Mouse (Mus musculus): ENCODE data around the gene Greb1.

Greb1 gene

DNA sequence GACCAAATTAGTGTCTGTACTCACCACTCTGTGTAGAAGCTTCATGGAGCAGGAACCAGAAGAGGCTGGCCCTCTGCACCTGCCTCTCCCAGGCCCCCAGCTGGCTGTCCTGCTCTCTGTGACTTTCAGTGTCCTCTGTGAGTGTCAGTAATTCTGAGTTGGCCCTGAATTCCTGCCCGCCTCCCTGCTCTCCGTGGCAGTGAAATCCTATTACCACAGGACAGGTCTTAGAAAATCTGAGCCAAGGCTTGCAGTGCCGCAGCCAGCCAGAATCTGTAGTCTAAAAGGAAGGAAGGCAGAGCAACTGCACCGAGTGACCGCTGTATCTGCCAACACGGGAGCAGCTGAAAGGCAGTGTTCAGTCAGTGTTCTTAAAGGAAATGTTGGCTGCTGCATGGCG is 20.1 kb upstream of the Greb1 start:
- no peaks in the 10 kb centered on the region for H3K27me3 ChIP-seq (ENCODE audit: control insufficient read depth, insufficient read depth, low read length, poor library complexity, severe bottlenecking)
- H3K36me3 ChIP-seq (ENCODE audit: control insufficient read depth, insufficient read depth, low read length, poor library complexity, severe bottlenecking): peaks cover 4% of the 10 kb centered on the region
- DNase-seq (ENCODE audit: low read depth, low spot score): no peak

DNA sequence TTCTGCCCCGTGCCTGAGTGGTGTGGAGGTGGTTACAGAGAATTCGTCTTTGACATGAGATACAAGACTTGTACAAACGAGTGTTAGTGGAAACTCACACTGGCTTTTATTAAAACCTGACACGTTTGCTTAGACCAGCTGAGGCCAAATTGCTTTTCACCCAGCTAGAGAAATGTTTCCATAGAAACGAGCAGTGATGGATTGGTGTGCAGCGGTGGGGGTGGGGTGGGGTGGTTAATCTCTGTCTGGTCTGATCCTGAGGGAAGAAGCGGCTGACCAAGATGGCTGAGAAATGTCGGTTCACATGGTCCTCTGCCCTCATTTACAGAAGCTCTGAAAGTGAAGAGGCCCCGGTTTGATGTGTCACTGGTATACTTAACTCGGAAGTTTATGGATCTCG is 17.8 kb upstream of the Greb1 start:
- no peak for DNase-seq (ENCODE audit: low read depth, low spot score)
- H3K27me3 ChIP-seq (ENCODE audit: control insufficient read depth, insufficient read depth, low read length, poor library complexity, severe bottlenecking): no peaks in the 10 kb centered on the region
- peaks cover 4% of the 10 kb centered on the region for H3K36me3 ChIP-seq (ENCODE audit: control insufficient read depth, insufficient read depth, low read length, poor library complexity, severe bottlenecking)

DNA sequence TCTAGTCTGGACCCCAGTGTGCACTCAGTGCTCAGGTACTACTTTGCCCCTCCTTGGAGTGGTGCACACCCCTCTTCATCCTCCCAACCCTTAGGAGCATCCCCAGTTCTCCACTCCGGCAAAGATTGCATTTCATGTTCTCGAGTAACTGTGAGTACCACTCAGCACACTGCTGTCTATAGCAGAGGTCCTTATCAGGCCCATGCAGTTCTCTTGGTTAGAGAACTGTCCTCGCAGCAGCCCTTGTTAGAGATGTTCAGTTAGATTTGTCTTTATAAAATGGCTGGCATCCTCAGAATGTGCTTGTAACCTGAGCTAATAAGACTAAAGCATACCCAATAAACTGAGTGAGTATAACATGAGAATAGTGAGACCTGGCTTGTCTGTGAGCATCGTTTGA is 16.5 kb upstream of the Greb1 start:
- Histone ChIP-seq H3K27me3 (ENCODE audit: control insufficient read depth, insufficient read depth, low read length, poor library complexity, severe bottlenecking) (no peaks in the 10 kb centered on the region), H3K36me3 (ENCODE audit: control insufficient read depth, insufficient read depth, low read length, poor library complexity, severe bottlenecking) (peaks cover 4% of the 10 kb centered on the region)
- DNase-seq (ENCODE audit: low read depth, low spot score): no peak

GRCm38 (mm10) chr12:16811477-16811876 is 10.8 kb upstream of the Greb1 start:
- no peaks in the 10 kb centered on the region for H3K36me3 ChIP-seq (ENCODE audit: control insufficient read depth, insufficient read depth, low read length, poor library complexity, severe bottlenecking)
- H3K27me3 ChIP-seq (ENCODE audit: control insufficient read depth, insufficient read depth, low read length, poor library complexity, severe bottlenecking): no peaks in the 10 kb centered on the region
- no peak for DNase-seq (ENCODE audit: low read depth, low spot score)

- peak; percentile 86 for DNase-seq (ENCODE audit: low read depth, low spot score)
- H3K36me3 ChIP-seq (ENCODE audit: control insufficient read depth, insufficient read depth, low read length, poor library complexity, severe bottlenecking): no peaks in the 10 kb centered on the region
- no peaks in the 10 kb centered on the region for H3K27me3 ChIP-seq (ENCODE audit: control insufficient read depth, insufficient read depth, low read length, poor library complexity, severe bottlenecking)
Observed at GRCm38 (mm10) chr12:16810525-16811431, 10.1 kb upstream of the Greb1 start, which contains the start of gene E2f6. TSS of gene E2f6 (plus strand) at chr12:16810963.

GRCm38 (mm10) chr12:16808045-16808444 is 7.4 kb upstream of the Greb1 start:
- DNase-seq (ENCODE audit: low read depth, low spot score): peak; percentile 63
- Histone ChIP-seq H3K36me3 (ENCODE audit: control insufficient read depth, insufficient read depth, low read length, poor library complexity, severe bottlenecking) (no peaks in the 10 kb centered on the region), H3K27me3 (ENCODE audit: control insufficient read depth, insufficient read depth, low read length, poor library complexity, severe bottlenecking) (no peaks in the 10 kb centered on the region)

DNA sequence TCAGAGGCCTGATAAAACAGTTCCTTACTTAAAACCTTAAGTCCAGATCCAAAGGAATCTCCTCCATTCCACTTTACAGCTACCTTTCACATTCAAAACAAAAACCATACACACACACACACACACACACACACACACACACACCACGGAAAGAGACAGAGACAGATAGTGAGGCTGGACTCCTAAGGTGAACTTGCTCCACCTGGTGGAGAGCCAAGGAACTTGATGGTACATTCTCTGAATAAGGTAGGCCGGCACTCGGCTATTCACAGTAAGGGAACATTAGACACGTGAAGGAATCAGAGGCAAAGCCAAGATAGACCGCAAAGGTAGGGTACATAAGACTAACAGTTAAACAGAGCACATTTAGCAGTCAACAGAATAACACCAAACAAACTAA is 4.8 kb upstream of the Greb1 start:
- peak; percentile 85 for DNase-seq (ENCODE audit: low read depth, low spot score)
- Histone ChIP-seq H3K36me3 (ENCODE audit: control insufficient read depth, insufficient read depth, low read length, poor library complexity, severe bottlenecking) (no peaks in the 10 kb centered on the region), H3K27me3 (ENCODE audit: control insufficient read depth, insufficient read depth, low read length, poor library complexity, severe bottlenecking) (no peaks in the 10 kb centered on the region)

DNA sequence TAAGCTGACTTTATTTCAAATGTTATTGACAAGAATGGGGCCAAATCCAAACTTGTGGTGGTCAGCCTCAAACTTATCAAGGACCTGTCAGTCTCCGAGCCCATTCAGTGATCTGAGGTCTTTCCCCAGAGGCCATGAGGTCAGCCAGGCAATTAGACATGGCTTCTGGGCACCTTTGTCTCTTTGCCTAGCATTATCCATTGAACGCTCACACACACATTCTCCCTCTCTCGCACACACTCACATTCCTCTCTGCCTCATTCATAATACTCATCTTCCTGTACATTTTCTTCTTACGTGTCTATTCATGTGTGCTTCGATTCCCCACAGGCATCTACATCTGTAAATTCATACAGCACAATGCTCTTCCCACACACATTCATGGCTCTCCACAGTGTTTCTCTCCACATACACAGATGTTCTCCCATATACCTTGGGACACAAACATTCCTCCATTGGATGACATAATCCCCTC is 3.3 kb upstream of the Greb1 start:
- H3K27me3 ChIP-seq (ENCODE audit: control insufficient read depth, insufficient read depth, low read length, poor library complexity, severe bottlenecking): no peaks in the 10 kb centered on the region
- DNase-seq (ENCODE audit: low read depth, low spot score): no peak
- no peaks in the 10 kb centered on the region for H3K36me3 ChIP-seq (ENCODE audit: control insufficient read depth, insufficient read depth, low read length, poor library complexity, severe bottlenecking)

GRCm38 (mm10) chr12:16803237-16803955 is 2.7 kb upstream of the Greb1 start:
- no peak for DNase-seq (ENCODE audit: low read depth, low spot score)
- H3K36me3 ChIP-seq (ENCODE audit: control insufficient read depth, insufficient read depth, low read length, poor library complexity, severe bottlenecking): no peaks in the 10 kb centered on the region
- H3K27me3 ChIP-seq (ENCODE audit: control insufficient read depth, insufficient read depth, low read length, poor library complexity, severe bottlenecking): no peaks in the 10 kb centered on the region

DNA sequence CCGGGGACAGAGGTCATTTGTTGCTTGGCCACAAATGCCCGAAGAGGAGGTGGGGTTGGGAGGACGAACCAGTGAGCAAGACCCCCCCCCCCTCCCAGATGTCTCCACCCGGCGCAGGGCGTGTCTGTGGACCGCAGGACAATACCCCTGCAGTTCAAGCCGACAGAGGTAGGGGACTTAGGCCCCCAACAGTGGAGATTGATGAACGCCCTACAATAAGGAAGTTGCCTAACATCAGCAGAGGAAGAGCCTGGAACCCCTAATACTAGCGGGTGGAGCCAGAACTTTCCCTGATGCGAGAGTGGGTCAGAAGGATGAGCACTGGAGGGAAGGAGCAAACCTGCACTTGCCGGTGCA is 251 bp upstream of the Greb1 start:
- no peak for DNase-seq (ENCODE audit: low read depth, low spot score)
- Histone ChIP-seq H3K27me3 (ENCODE audit: control insufficient read depth, insufficient read depth, low read length, poor library complexity, severe bottlenecking) (no peaks in the 10 kb centered on the region), H3K36me3 (ENCODE audit: control insufficient read depth, insufficient read depth, low read length, poor library complexity, severe bottlenecking) (no peaks in the 10 kb centered on the region)

- no peak for DNase-seq (ENCODE audit: low read depth, low spot score)
- Histone ChIP-seq H3K36me3 (ENCODE audit: control insufficient read depth, insufficient read depth, low read length, poor library complexity, severe bottlenecking) (no peaks in the 10 kb centered on the region), H3K27me3 (ENCODE audit: control insufficient read depth, insufficient read depth, low read length, poor library complexity, severe bottlenecking) (no peaks in the 10 kb centered on the region)
Observed at GRCm38 (mm10) chr12:16799928-16800258, 793 bp downstream of the Greb1 start.

DNA sequence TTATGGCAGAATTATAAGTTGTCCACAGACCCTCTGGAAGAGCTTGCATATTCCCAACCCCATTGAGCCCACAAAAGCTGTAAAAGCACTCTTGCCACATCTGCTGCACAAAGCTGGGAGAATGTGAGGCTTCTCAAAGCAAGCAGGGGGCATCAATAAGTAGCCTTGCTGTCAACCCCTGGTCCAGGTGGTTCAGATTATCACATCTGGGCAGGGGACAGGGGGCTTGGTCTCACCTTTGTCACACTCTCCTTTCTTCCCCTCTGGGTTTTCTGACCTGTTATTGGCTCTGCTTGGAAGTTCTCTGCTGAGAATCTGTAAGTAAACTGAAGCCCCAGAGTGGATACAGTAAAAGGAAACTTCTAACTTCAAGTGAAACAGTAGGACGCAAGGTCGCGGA is 1.8 kb downstream of the Greb1 start:
- H3K27me3 ChIP-seq (ENCODE audit: control insufficient read depth, insufficient read depth, low read length, poor library complexity, severe bottlenecking): no peaks in the 10 kb centered on the region
- DNase-seq (ENCODE audit: low read depth, low spot score): no peak

GRCm38 (mm10) chr12:16795781-16796180 is 4.9 kb downstream of the Greb1 start:
- H3K36me3 ChIP-seq (ENCODE audit: control insufficient read depth, insufficient read depth, low read length, poor library complexity, severe bottlenecking): no peaks in the 10 kb centered on the region
- no peaks in the 10 kb centered on the region for H3K27me3 ChIP-seq (ENCODE audit: control insufficient read depth, insufficient read depth, low read length, poor library complexity, severe bottlenecking)
- DNase-seq (ENCODE audit: low read depth, low spot score): no peak

More for the DNA sequence above, 1.8 kb downstream of the Greb1 start:
- H3K36me3 ChIP-seq (ENCODE audit: control insufficient read depth, insufficient read depth, low read length, poor library complexity, severe bottlenecking): no peaks in the 10 kb centered on the region

DNA sequence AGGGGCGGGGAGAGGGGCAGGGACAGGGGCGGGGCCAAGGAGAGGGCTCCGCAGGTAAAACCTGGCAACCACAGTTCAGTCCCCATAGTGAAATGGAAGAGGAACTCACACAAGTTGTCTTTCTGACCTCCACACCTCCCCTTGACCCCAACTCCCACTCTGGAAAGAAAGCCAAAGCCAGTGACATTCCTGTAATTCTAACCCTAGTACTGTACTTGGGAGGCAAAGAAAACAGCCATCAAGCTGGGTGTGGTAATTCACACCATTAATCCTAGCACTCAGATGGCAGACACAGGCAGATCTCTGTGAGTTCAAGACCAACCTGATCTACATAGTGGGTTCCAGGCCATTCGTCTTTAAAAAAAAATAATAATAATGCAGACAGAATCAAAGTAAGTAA is 7.3 kb downstream of the Greb1 start:
- DNase-seq (ENCODE audit: low read depth, low spot score): no peak
- Histone ChIP-seq H3K27me3 (ENCODE audit: control insufficient read depth, insufficient read depth, low read length, poor library complexity, severe bottlenecking) (no peaks in the 10 kb centered on the region), H3K36me3 (ENCODE audit: control insufficient read depth, insufficient read depth, low read length, poor library complexity, severe bottlenecking) (no peaks in the 10 kb centered on the region)

GRCm38 (mm10) chr12:16790456-16790855 is 10.2 kb downstream of the Greb1 start:
- Histone ChIP-seq H3K36me3 (ENCODE audit: control insufficient read depth, insufficient read depth, low read length, poor library complexity, severe bottlenecking) (no peaks in the 10 kb centered on the region), H3K27me3 (ENCODE audit: control insufficient read depth, insufficient read depth, low read length, poor library complexity, severe bottlenecking) (no peaks in the 10 kb centered on the region)
- no peak for DNase-seq (ENCODE audit: low read depth, low spot score)

Data from splenic B cell, adult 2 months (primary cell).